ENCODE assay signal across 9 mouse cellular contexts in genomic region chr6:8735657-8736492, GRCm38 (mm10). TPM values are rescaled to one million over a fixed set of nuclear protein-coding genes. Genes with fewer than 3 reads are reported as not detected.
DNase-seq lines count a peak whose midpoint lies in the region; ATAC-seq and TF ChIP-seq lines count a peak whose summit lies in the region.
"Had no signal": no experiment of that assay in that cellular context is flagged by ENCODE, and none has a peak within 500 bp of the region (broad histone marks: within the 10 kb centered on the region; RNA-seq: fewer than 3 reads in every experiment).

No protein-coding gene starts in this region.

- H3K27me3 ChIP-seq in forebrain, embryonic 12.5 days, result no peaks in the 10 kb centered on the region
- H3K27me3 ChIP-seq in hindbrain, embryonic 10.5 days (ENCODE audit: insufficient read depth, poor library complexity, severe bottlenecking), result no peaks in the 10 kb centered on the region
- H3K27me3 ChIP-seq: heart, embryonic 13.5 days had no signal

- no peaks in the 10 kb centered on the region for H3K36me3 ChIP-seq in ES-E14 (ENCODE audit: control insufficient read depth, insufficient read depth, low read length, poor library complexity, severe bottlenecking)
- H3K36me3 ChIP-seq in forebrain, embryonic 12.5 days (replicated peaks), result no peaks in the 10 kb centered on the region
- no peaks in the 10 kb centered on the region for H3K36me3 ChIP-seq in hindbrain, embryonic 10.5 days

- DNase-seq in ES-E14 (ENCODE audit: low read depth, low spot score), result no peak
- DNase-seq in brain, embryonic 18.5 days (ENCODE audit: low read depth, low spot score), result peak; percentile 66
- DNase-seq in hindbrain, embryonic 10.5 days (ENCODE audit: low spot score), result peak; percentile 67
- peak; percentile 70 to 78 for DNase-seq in layer of hippocampus, adult 2 months (ENCODE audit: low spot score in 2 of 2)
- DNase-seq in lung, postnatal 10 days, result peak; percentile 80
- peak; percentile 83 for DNase-seq in retina, postnatal 1 day
- peak; percentile 87 for DNase-seq in thymus, postnatal 4 days

- H3K4me1 ChIP-seq in ES-E14 (ENCODE audit: control insufficient read depth in 2 of 2, insufficient read depth in 2 of 2, low read length in 2 of 2, poor library complexity in 1 of 2), result no peaks in the 10 kb centered on the region
- H3K4me1 ChIP-seq in forebrain, embryonic 12.5 days, result peaks cover 11% of the 10 kb centered on the region
- peaks cover 17% of the 10 kb centered on the region for H3K4me1 ChIP-seq in hindbrain, embryonic 10.5 days (replicated peaks)

- WGBS in forebrain, embryonic 12.5 days, result 54% methylated on average over 8 of the region's 8 CpGs
- 68% methylated on average over 8 of the region's 8 CpGs for WGBS in hindbrain, embryonic 10.5 days

- no peak overlapping the region for H3K27ac ChIP-seq in ES-E14 (ENCODE audit: insufficient read depth, low read depth, low read length, poor library complexity, severe bottlenecking)
- H3K27ac ChIP-seq in forebrain, embryonic 12.5 days, result no peak overlapping the region
- peak overlapping the region; percentile 77 for H3K27ac ChIP-seq in hindbrain, embryonic 10.5 days
- no peak overlapping the region for H3K27ac ChIP-seq in layer of hippocampus, adult 2 months
- H3K27ac ChIP-seq: heart, embryonic 13.5 days had no signal

- no peaks in the 10 kb centered on the region for H3K9me3 ChIP-seq in ES-E14 (ENCODE audit: control insufficient read depth, insufficient read depth, low read depth, low read length)
- H3K9me3 ChIP-seq in forebrain, embryonic 12.5 days, result no peaks in the 10 kb centered on the region
- H3K9me3 ChIP-seq in hindbrain, embryonic 10.5 days, result no peaks in the 10 kb centered on the region
- H3K9me3 ChIP-seq: heart, embryonic 13.5 days had no signal

- TF ChIP-seq CTCF in layer of hippocampus, adult 2 months (conservative IDR thresholded peaks at IDR 0.05), result peak; percentile 92

- no peak overlapping the region for H3K4me2 ChIP-seq in forebrain, embryonic 12.5 days
- H3K4me2 ChIP-seq: heart, embryonic 13.5 days had no signal

- peak; percentile 90 for ATAC-seq in forebrain, embryonic 12.5 days (ENCODE audit: low FRiP score)

- no peak overlapping the region for H3K9ac ChIP-seq in ES-E14 (ENCODE audit: insufficient read depth, low read depth, low read length, poor library complexity, severe bottlenecking)
- H3K9ac ChIP-seq in forebrain, embryonic 12.5 days, result no peak overlapping the region
- H3K9ac ChIP-seq: heart, embryonic 13.5 days had no signal

- in situ Hi-C loops in ES-E14 (cut with MboI; ENCODE audit: low sequenced_read_pairs in 2 of 2, unreplicated experiment in 2 of 2), result loop anchor here in 1 of 2 experiments (10.0 kb wide), 1 partner anchor 461 kb away; no protein-coding TSS in a partner anchor

- H3K4me3 ChIP-seq in ES-E14 (ENCODE audit: insufficient read depth in 1 of 2, low read depth in 1 of 2, low read length in 2 of 2, poor library complexity in 1 of 2, severe bottlenecking in 1 of 2), result no peak overlapping the region
- H3K4me3 ChIP-seq in forebrain, embryonic 12.5 days (replicated peaks), result no peak overlapping the region
- no peak overlapping the region for H3K4me3 ChIP-seq in hindbrain, embryonic 10.5 days
- no peak overlapping the region for H3K4me3 ChIP-seq in layer of hippocampus, adult 2 months
- H3K4me3 ChIP-seq: heart, embryonic 13.5 days had no signal

TF ChIP-seq in ES-E14, 5 proteins besides CTCF, POLR2A, EP300 and RAD21:
- TF ChIP-seq ZC3H11A (IDR thresholded peaks at IDR 0.05; ENCODE audit: borderline replicate concordance, low read depth, low read length) (peak; percentile 33; the same call in 1 of the 2 replicates), HCFC1 (IDR thresholded peaks at IDR 0.05; ENCODE audit: borderline replicate concordance, insufficient read depth, low read length) (no peak)
TF ChIP-seq in ES-E14: peak in this region for 1.

RNA-seq across cellular contexts. Expression of gene Ica1, which starts 42.4 kb away (rescaled TPM):
- total RNA-seq in ES-E14 (2012; rRNA removed), result 3.5 and 3.6 TPM in 2 replicates
- 16.4 and 17.5 TPM in 2 replicates for polyA plus RNA-seq in forebrain, embryonic 12.5 days (2016; fragmentation: Nextera tagmentation; extraction: Ambion mirVana)
- 14.8 and 17.7 TPM in 2 replicates for polyA plus RNA-seq in hindbrain, embryonic 10.5 days (2016; fragmentation: Nextera tagmentation; extraction: Ambion mirVana)
- 10 to 100 TPM; 57.4 to 61.8 TPM for total RNA-seq in layer of hippocampus, adult 2 months (2021)

Comparison
In these comparisons a context has a peak if more than half of its experiments do, and no peak if none do; other contexts are left out.
1. RNA of gene Ica1, which starts 42.4 kb away (total RNA-seq): 57.4 to 61.8 TPM in layer of hippocampus, adult 2 months; 3.5 to 3.6 TPM in ES-E14; every median in the first group is over 10 times any median in the second.